Mouse (Mus musculus) lung, postnatal 36 days (tissue): ENCODE results near the gene 4921501E09Rik.
"Not testable (repeated sequence)": the region's sequence is repeated elsewhere in the genome, so short reads cannot be mapped to it uniquely, and the experiment has no call there.

Source experiments
- DNase-seq: peaks from one replicate; pipeline ENCODE4 v3.0.0; 2022; ENCODE audit warnings: mixed read lengths

Gene 4921501E09Rik

GRCm38 (mm10) chr17:33067958-33068357 is at the start of gene 4921501E09Rik:
Gene 4921501E09Rik, minus strand, starts transcription at chr17:33068058.
- DNase-seq = no peak

GRCm38 (mm10) chr17:33097396-33097795 is 29.5 kb upstream of the 4921501E09Rik start:
- DNase-seq = peak; percentile 77

GRCm38 (mm10) chr17:33092391-33093193 is 24.7 kb upstream of the 4921501E09Rik start:
- DNase-seq = peak; percentile 91

GRCm38 (mm10) chr17:33091630-33092029 is 23.8 kb upstream of the 4921501E09Rik start:
- DNase-seq = peak; percentile 34

- DNase-seq = peak; percentile 97
These were observed 21.5 kb upstream of the 4921501E09Rik start, which contains the start of gene Zfp563 for GRCm38 (mm10) chr17:33089220-33089949. Gene Zfp563, plus strand, starts transcription at chr17:33089310.

- DNase-seq = no peak
These were observed 4.9 kb downstream of the 4921501E09Rik start for GRCm38 (mm10) chr17:33063001-33063400.

GRCm38 (mm10) chr17:33058791-33059190 is 9.1 kb downstream of the 4921501E09Rik start:
- peak; percentile 9 for DNase-seq

- peak; percentile 89 for DNase-seq
These were observed 34.7 kb downstream of the 4921501E09Rik start, which contains the start of gene Zfp763 for GRCm38 (mm10) chr17:33032900-33033891. Gene Zfp763, minus strand, starts transcription at chr17:33033402.

GRCm38 (mm10) chr17:33032376-33032775 is 35.5 kb downstream of the 4921501E09Rik start:
- DNase-seq = peak; percentile 10

GRCm38 (mm10) chr17:33020434-33020833 is 47.4 kb downstream of the 4921501E09Rik start:
- not testable (repeated sequence) for DNase-seq
